In the genomic region with DNA sequence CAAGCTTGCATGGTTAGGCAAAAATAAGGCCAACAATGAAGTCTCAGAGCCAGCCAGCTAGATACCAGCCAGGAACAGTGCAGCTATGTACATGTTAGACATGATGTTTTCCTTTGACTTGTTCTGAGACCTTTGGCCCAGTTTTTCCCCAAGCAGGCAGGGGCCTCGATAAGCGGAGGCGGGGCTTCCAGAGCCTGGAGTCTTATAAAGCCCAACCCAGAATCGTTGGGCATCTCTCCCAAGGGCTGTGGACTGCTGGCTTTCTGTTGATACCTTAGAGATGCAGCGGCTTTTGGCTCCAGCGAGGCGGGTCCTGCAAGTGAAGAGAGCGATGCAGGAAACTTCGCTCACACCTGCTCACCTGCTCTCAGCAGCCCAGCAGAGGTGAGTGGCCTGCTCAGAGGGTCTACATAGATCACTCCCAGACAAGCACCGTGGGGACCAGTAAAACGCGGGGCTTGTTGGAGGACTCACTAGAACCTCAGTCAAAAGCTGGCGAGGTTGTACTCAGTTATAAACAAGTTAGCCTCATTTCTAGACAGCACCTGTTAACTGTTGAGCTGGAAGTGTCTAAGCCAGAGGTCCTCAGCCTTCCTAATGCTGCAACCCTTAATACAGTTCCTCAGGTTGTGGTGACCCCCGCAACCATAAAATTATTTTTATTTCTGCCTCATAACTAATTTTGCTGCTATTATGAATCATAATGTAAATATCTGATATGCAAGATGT, we compare ENCODE assay signal across 7 mouse cellular contexts. TPM values are rescaled to one million over a fixed set of nuclear protein-coding genes. Genes with fewer than 3 reads are reported as not detected.
DNase-seq lines count a peak whose midpoint lies in the region; ATAC-seq and TF ChIP-seq lines count a peak whose summit lies in the region.

A gene (plus strand): TSS at position 232 of the 729 bp plus-strand sequence.

- no peak for TF ChIP-seq CTCF in intestine, postnatal 0 days (IDR thresholded peaks at IDR 0.05; ENCODE audit: low read depth)

- peak within 1 kb of the TSS; percentile 58 for H3K9ac ChIP-seq in intestine, postnatal 0 days (ENCODE audit: low read depth, low read length)

- peak within 1 kb of the TSS; percentile 58 for H3K4me3 ChIP-seq in intestine, postnatal 0 days (ENCODE audit: low read depth, low read length)

- DNase-seq in NIH3T3 (ENCODE audit: low read depth), result peak; percentile 46
- DNase-seq in adrenal gland, postnatal 10 days, result peak; percentile 59
- peak; percentile 86 to 87 for DNase-seq in heart, adult 18-20 months
- DNase-seq in lung, adult 18-20 months, result peak; percentile 65 to 70
- DNase-seq in ovary, postnatal 36 days (ENCODE audit: low spot score), result peak; percentile 86
- DNase-seq in yolk sac, embryonic 10.5 days (ENCODE audit: low spot score), result peak; percentile 68

- peaks cover 4% of the 10 kb centered on the region; the same call in 1 of the 2 replicates for H3K4me1 ChIP-seq in intestine, postnatal 0 days (replicated peaks; ENCODE audit: control insufficient read depth, insufficient read depth, low read length)

- peak; percentile 88 for ATAC-seq in intestine, postnatal 0 days

- H3K27ac ChIP-seq in intestine, postnatal 0 days (ENCODE audit: low read depth, low read length), result peak within 1 kb of the TSS; percentile 91

- peaks cover 8% of the 10 kb centered on the region; the same call in 1 of the 2 replicates for H3K36me3 ChIP-seq in intestine, postnatal 0 days (ENCODE audit: control insufficient read depth, insufficient read depth)

- peak within 1 kb of the TSS; percentile 68 for H3K4me2 ChIP-seq in intestine, postnatal 0 days (replicated peaks; ENCODE audit: low read depth)

- WGBS in intestine, postnatal 0 days, result 23% methylated on average over 14 of the region's 14 CpGs

- H3K9me3 ChIP-seq in intestine, postnatal 0 days (ENCODE audit: control insufficient read depth), result no peaks in the 10 kb centered on the region

- H3K27me3 ChIP-seq in intestine, postnatal 0 days (replicated peaks; ENCODE audit: control insufficient read depth, insufficient read depth, low read length), result no peaks in the 10 kb centered on the region

RNA-seq across cellular contexts. Expression of the gene that starts here (rescaled TPM):
- 100 to 1,000 TPM; 157 to 462 TPM for total RNA-seq in adrenal gland, postnatal 10 days (2021)
- 10 to 100 TPM in 1 of 2 experiments, 1 to 10 TPM in 1; 8.5 to 16.1 TPM for total RNA-seq in heart, adult 18-20 months (2021)
- 649 and 754 TPM in 2 replicates for polyA plus RNA-seq in intestine, postnatal 0 days (2015; fragmentation: Nextera tagmentation; extraction: Ambion mirVana)

Comparison
In these comparisons a context has a peak if more than half of its experiments do, and no peak if none do; other contexts are left out.
1. Peak in every context shown above with its lines: DNase-seq, ATAC-seq, H3K4me3 ChIP-seq and H3K27ac ChIP-seq.
2. RNA of the gene that starts here (total RNA-seq): 157 to 462 TPM in adrenal gland, postnatal 10 days; 8.5 to 16.1 TPM in heart, adult 18-20 months; every median in the first group is over 4 times any median in the second.